Mouse (Mus musculus) neural tube, embryonic 13.5 days (tissue): ENCODE results near the gene Tsen54. TPM values are rescaled to one million over a fixed set of nuclear protein-coding genes. Genes with fewer than 3 reads are reported as not detected.

ENCODE experiments used
- ATAC-seq: fragments of 200-750 bp; cut with Nextera tagmentation; 2 replicates; pipeline ENCODE4 v1.8.0; 2017; ENCODE audit warnings: low read depth, mild to moderate bottlenecking, moderate TSS enrichment, moderate library complexity
- H3K27ac ChIP-seq: fragments of 300-500 bp; sonication (generic); replicated peaks from 2 replicates; pipeline ENCODE4 v1.5.1; 2015; ENCODE audit warnings: moderate library complexity, mild to moderate bottlenecking, inconsistent platforms
- H3K27me3 ChIP-seq: fragments of 300-500 bp; sonication (generic); 2 replicates; pipeline ENCODE4 v1.6.1; 2015; ENCODE audit warnings: mild to moderate bottlenecking, inconsistent platforms
- H3K36me3 ChIP-seq: fragments of 300-500 bp; sonication (generic); 2 replicates; pipeline ENCODE4 v1.6.1; 2015; ENCODE audit warnings: mild to moderate bottlenecking, inconsistent platforms
- H3K4me1 ChIP-seq: fragments of 300-500 bp; sonication (generic); replicated peaks from 2 replicates; pipeline ENCODE4 v1.6.1; 2015; ENCODE audit warnings: inconsistent platforms
- H3K4me2 ChIP-seq: fragments of 300-500 bp; sonication (generic); 2 replicates; pipeline ENCODE4 v1.6.1; 2015; ENCODE audit warnings: inconsistent platforms, mild to moderate bottlenecking, moderate library complexity
- H3K4me3 ChIP-seq: fragments of 300-500 bp; sonication (generic); 2 replicates; pipeline ENCODE4 v1.5.1; 2015; ENCODE audit warnings: mild to moderate bottlenecking, inconsistent platforms
- H3K9ac ChIP-seq: fragments of 300-500 bp; sonication (generic); 2 replicates; pipeline ENCODE4 v1.6.1; 2015; ENCODE audit warnings: moderate library complexity, mild to moderate bottlenecking, inconsistent platforms
- H3K9me3 ChIP-seq: fragments of 300-500 bp; sonication (generic); 2 replicates; pipeline ENCODE4 v1.6.1; 2016; ENCODE audit warnings: inconsistent platforms
- WGBS: fragments of 180-500 bp; shearing (Covaris S2); methylation state at CpG from one replicate; pipeline ENCODE4 v1.1.7; 2015; 5-methylcytosine and 5-hydroxymethylcytosine counted together
- polyA plus RNA-seq: library from polyadenylated mRNA; unstranded; fragments of >200 nt; fragmentation: Nextera tagmentation; extraction: Ambion mirVana; gene quantifications from 2 replicates; pipeline ENCODE4 v1.2.1, GENCODE M21; 2015

Tsen54 gene
- polyA plus RNA-seq, 1 experiment from 2014 or later = 23.4 TPM

GRCm38 (mm10) chr11:115833021-115833513 is 18.5 kb downstream of the Tsen54 start:
- no peak overlapping the region for H3K27ac ChIP-seq
- no peak for ATAC-seq
- no peak overlapping the region for H3K9ac ChIP-seq
- WGBS = 13% methylated on average over 8 of the region's 8 CpGs
- peaks cover 44% of the 10 kb centered on the region for H3K27me3 ChIP-seq
- H3K4me3 ChIP-seq = no peak overlapping the region
- no peaks in the 10 kb centered on the region for H3K9me3 ChIP-seq
- H3K36me3 ChIP-seq = no peaks in the 10 kb centered on the region
- H3K4me2 ChIP-seq = no peak overlapping the region
- H3K4me1 ChIP-seq = peaks cover 18% of the 10 kb centered on the region

- no peak overlapping the region for H3K27ac ChIP-seq
- WGBS = 44% methylated on average over 6 of the region's 6 CpGs
- no peak overlapping the region for H3K9ac ChIP-seq
- no peaks in the 10 kb centered on the region for H3K36me3 ChIP-seq
- no peak for ATAC-seq
- H3K4me1 ChIP-seq = peaks cover 18% of the 10 kb centered on the region
- H3K27me3 ChIP-seq = peaks cover 39% of the 10 kb centered on the region
- no peak overlapping the region for H3K4me3 ChIP-seq
- no peak overlapping the region for H3K4me2 ChIP-seq
- no peaks in the 10 kb centered on the region for H3K9me3 ChIP-seq
These were observed 19.5 kb downstream of the Tsen54 start for GRCm38 (mm10) chr11:115834033-115834432.

- Histone ChIP-seq H3K27ac (no peak overlapping the region), H3K9me3 (no peaks in the 10 kb centered on the region), H3K27me3 (peaks cover 11% of the 10 kb centered on the region), H3K4me3 (no peak overlapping the region), H3K4me1 (peaks cover 18% of the 10 kb centered on the region), H3K36me3 (no peaks in the 10 kb centered on the region), H3K4me2 (no peak overlapping the region), H3K9ac (no peak overlapping the region)
- no peak for ATAC-seq
- WGBS = 27% methylated on average over 11 of the region's 11 CpGs
These were observed 22.3 kb downstream of the Tsen54 start for GRCm38 (mm10) chr11:115836656-115837395.

- Histone ChIP-seq H3K9me3 (no peaks in the 10 kb centered on the region), H3K27ac (no peak overlapping the region), H3K9ac (no peak overlapping the region), H3K4me2 (no peak overlapping the region), H3K36me3 (no peaks in the 10 kb centered on the region), H3K4me3 (no peak overlapping the region), H3K4me1 (peaks cover 12% of the 10 kb centered on the region), H3K27me3 (peaks cover 5% of the 10 kb centered on the region; the same call in 1 of the 2 replicates)
- 93% methylated on average over 22 of the region's 22 CpGs for WGBS
- ATAC-seq = no peak
These were observed 23.3 kb downstream of the Tsen54 start for GRCm38 (mm10) chr11:115837606-115838345.

- Histone ChIP-seq H3K36me3 (no peaks in the 10 kb centered on the region), H3K27me3 (peaks cover 5% of the 10 kb centered on the region; the same call in 1 of the 2 replicates), H3K9ac (no peak overlapping the region), H3K9me3 (no peaks in the 10 kb centered on the region), H3K4me2 (no peak overlapping the region), H3K27ac (no peak overlapping the region), H3K4me3 (no peak overlapping the region), H3K4me1 (peaks cover under 1% of the 10 kb centered on the region; the same call in 1 of the 2 replicates)
- 42% methylated on average over 4 of the region's 4 CpGs for WGBS
- no peak for ATAC-seq
These were observed 24.4 kb downstream of the Tsen54 start for GRCm38 (mm10) chr11:115838895-115839311.

- H3K4me2 ChIP-seq = no peak overlapping the region
- no peaks in the 10 kb centered on the region; the same call in 1 of the 2 replicates for H3K4me1 ChIP-seq
- no peaks in the 10 kb centered on the region for H3K9me3 ChIP-seq
- H3K36me3 ChIP-seq = no peaks in the 10 kb centered on the region
- ATAC-seq = no peak
- H3K27me3 ChIP-seq = no peaks in the 10 kb centered on the region; the same call in 1 of the 2 replicates
- no peak overlapping the region for H3K9ac ChIP-seq
- no peak overlapping the region for H3K27ac ChIP-seq
- no peak overlapping the region for H3K4me3 ChIP-seq
- 80% methylated on average over 3 of the region's 3 CpGs for WGBS
These were observed 25.2 kb downstream of the Tsen54 start for GRCm38 (mm10) chr11:115839732-115840131.

- no peak overlapping the region for H3K27ac ChIP-seq
- no peaks in the 10 kb centered on the region for H3K4me1 ChIP-seq
- no peak overlapping the region for H3K4me3 ChIP-seq
- no peak overlapping the region for H3K9ac ChIP-seq
- H3K36me3 ChIP-seq = no peaks in the 10 kb centered on the region
- H3K4me2 ChIP-seq = no peak overlapping the region
- ATAC-seq = no peak
- no peaks in the 10 kb centered on the region for H3K27me3 ChIP-seq
- 85% methylated on average over 6 of the region's 6 CpGs for WGBS
- H3K9me3 ChIP-seq = no peaks in the 10 kb centered on the region
These were observed 26.5 kb downstream of the Tsen54 start for GRCm38 (mm10) chr11:115841044-115841443.

GRCm38 (mm10) chr11:115841961-115842550 is 27.5 kb downstream of the Tsen54 start:
- no peak overlapping the region for H3K4me3 ChIP-seq
- no peaks in the 10 kb centered on the region for H3K4me1 ChIP-seq
- no peaks in the 10 kb centered on the region for H3K36me3 ChIP-seq
- H3K9me3 ChIP-seq = no peaks in the 10 kb centered on the region
- 0 out of 2 replicates have a peak overlapping the region, but pooled peaks have one; percentile 22 for H3K9ac ChIP-seq
- 0 out of 2 replicates have a peak overlapping the region, but pooled peaks have one; percentile 2 for H3K27ac ChIP-seq
- no peak overlapping the region for H3K4me2 ChIP-seq
- WGBS = 46% methylated on average over 6 of the region's 6 CpGs
- H3K27me3 ChIP-seq = no peaks in the 10 kb centered on the region
- no peak for ATAC-seq

- Histone ChIP-seq H3K4me1 (no peaks in the 10 kb centered on the region), H3K27me3 (no peaks in the 10 kb centered on the region), H3K9ac (no peak overlapping the region), H3K27ac (no peak overlapping the region), H3K36me3 (no peaks in the 10 kb centered on the region), H3K9me3 (no peaks in the 10 kb centered on the region), H3K4me2 (no peak overlapping the region), H3K4me3 (no peak overlapping the region)
- WGBS = 91% methylated on average over 10 of the region's 14 CpGs
- ATAC-seq = no peak
These were observed 28.8 kb downstream of the Tsen54 start for GRCm38 (mm10) chr11:115843141-115843890.

GRCm38 (mm10) chr11:115843891-115844239 is 29.3 kb downstream of the Tsen54 start:
- whole genome bisulfite sequencing = 92% methylated on average over 5 of the region's 5 CpGs
- Histone ChIP-seq H3K9ac (no peak overlapping the region), H3K9me3 (no peaks in the 10 kb centered on the region), H3K4me2 (no peak overlapping the region), H3K27ac (no peak overlapping the region), H3K27me3 (no peaks in the 10 kb centered on the region), H3K4me3 (no peak overlapping the region), H3K4me1 (no peaks in the 10 kb centered on the region), H3K36me3 (no peaks in the 10 kb centered on the region)
- ATAC-seq = no peak

GRCm38 (mm10) chr11:115844240-115844639 is 29.7 kb downstream of the Tsen54 start:
- Histone ChIP-seq H3K4me3 (no peak overlapping the region), H3K36me3 (no peaks in the 10 kb centered on the region), H3K4me1 (no peaks in the 10 kb centered on the region), H3K9ac (no peak overlapping the region), H3K4me2 (no peak overlapping the region), H3K27me3 (no peaks in the 10 kb centered on the region), H3K9me3 (no peaks in the 10 kb centered on the region), H3K27ac (no peak overlapping the region)
- 85% methylated on average over 8 of the region's 8 CpGs for WGBS
- no peak for ATAC-seq
